Mouse (Mus musculus): ENCODE data around the gene Elovl4.

The Elovl4 gene

DNA sequence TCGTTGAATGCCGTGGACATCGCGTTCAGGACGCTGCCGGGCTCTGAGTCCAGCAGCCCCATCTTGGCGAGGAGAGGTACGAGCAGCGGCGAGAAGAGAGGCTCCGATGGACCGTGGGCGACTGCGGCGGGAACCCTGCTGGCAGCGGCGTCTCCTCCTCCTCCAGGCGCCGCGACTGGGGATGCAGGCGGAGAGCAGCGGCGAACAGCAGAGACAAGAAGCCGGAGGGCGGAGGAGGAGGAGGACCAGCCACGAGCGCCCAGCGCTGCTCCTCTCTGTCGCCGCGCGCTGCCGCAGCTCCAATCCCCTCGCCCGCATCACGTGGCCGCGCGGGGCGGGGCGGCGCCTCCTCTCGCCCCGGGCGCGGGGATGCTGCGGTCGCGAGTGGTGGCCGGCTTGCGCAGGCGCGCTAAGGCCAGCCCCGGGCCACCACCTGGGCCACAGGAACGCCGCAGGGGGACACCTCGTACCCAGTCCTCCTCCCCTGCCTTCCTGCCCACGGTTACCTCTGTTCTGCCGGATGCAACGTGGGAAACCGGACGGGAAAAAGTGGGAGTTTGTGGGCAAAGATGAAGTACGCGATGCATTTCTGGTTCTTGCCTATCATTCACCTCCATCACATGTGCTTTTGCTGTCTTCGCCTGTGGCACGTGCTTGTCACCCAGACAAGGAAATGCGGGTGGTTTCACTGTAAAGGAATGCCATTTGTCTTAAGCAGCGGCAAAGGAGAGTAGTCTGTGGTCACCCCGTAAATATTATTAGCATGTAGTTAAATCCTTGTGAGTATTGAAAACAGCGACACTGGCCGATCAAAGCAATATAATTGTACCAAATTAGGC, at the start of gene Elovl4:
Elovl4 (minus strand) TSS at position 301 of the 839 bp plus-strand sequence.
- peak; percentile 95 for DNase-seq

DNA sequence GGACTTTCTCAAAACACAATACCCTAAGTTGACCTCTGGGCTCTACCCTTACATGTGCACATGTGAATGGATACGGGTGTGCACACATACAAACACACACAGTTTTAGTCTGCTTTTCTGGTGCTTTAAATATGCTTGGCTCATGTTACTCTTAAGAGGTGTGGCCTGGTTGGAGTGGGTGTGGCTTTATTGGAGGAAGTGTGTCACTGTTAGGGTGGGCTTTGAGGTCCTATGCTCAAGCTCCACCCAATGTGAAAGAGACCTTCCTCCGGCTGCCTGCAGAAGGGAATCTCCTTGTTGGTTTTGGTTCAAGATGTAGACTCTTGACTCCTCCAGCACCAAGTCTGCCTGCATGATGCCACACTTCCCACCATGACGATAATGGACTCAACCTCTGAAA, 46.4 kb upstream of the Elovl4 start:
- no peak for DNase-seq

DNA sequence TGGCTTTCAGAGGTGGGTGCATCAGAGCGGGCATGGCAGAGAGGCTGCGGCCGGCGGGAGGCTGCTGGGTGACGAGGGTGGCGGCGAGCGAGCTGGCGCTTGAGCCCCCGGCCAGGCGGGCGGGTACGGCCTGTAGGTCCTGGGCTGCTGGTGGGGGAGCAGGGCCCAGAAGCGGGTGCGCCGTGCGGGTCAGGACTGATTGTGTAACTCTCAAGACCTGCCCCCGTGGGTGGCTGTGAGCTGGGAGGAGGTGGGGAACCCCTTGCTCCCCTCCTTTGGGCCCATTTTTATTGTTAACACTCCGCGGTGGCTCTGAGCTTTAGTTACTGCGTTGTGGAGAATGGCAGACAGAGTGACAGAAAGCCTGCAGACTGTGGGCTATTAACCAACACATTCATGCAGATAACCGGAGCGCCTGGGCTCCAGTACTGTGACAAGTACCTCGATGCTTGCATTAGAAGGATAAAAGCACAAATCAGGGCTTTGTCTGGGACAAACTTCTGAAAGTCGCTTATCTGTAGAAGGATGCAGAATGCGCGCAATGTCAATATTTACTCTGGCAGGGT, 28.8 kb upstream of the Elovl4 start:
- DNase-seq = no peak

DNA sequence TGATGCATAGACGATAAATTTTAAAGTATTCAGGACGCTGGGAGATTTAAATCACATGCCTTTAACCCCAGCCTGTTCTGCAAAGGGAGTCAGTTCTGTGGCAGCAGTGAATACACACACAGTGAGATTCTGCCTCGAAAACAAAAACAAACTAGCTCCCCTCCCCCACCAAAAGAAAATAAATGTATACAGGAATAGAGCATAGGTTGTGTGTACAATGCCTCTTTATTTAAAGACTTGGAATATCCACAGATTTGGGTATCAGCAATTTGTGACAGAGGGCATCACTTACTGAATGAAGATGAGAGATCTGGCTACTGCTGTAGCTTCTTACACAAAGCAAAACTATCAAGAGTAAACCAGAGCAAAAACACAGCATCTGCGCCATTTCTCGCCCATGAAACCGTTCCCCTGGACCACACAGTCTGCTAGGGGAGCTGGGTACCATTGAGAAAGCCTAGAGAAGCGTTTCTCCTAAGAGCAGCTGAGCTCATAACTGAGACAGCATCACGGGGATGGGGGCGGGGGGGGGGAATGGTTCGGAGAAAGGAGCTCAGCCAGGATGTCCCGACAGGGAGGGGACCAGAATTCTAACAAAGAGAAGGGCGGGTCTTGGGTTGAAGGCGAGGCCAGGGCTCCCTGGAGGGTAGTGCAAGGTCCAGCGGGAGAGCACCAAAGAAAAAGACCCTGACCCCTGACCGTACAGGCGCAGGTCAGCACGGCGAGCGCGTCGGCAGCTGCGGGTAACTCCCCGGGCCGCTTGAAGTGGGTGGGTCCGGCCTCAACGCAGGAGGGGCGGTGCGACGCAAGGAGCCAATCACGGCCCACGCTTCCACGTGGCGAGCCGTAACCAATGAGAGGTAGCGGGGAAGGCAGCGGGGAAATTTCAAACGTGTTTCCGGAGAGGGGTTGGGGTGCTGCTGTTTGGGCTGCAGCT, 28.0 kb upstream of the Elovl4 start, which contains the start of gene Ttk:
Ttk (plus strand) TSS at position 879 of the 937 bp plus-strand sequence.
- DNase-seq = peak; percentile 100

DNA sequence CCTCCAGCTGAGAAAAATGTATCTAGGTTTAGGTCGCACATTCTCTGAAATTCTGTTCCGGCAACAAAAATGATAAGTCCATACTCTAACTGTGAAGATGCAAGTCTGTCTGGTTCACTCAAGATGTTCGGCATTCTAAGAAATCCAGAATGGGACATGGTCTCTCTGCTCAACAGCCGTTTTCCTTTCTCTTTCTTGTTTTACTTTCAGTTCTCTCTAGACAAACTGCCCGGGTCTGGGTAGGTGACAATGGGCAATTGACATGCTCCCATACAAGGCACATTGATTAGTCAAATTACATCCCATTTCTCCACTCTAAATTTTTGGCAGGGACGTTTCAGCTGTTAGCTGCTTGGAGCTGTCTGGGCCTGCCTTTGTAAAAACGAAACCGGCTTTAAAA, 25.1 kb upstream of the Elovl4 start:
- DNase-seq = no peak

DNA sequence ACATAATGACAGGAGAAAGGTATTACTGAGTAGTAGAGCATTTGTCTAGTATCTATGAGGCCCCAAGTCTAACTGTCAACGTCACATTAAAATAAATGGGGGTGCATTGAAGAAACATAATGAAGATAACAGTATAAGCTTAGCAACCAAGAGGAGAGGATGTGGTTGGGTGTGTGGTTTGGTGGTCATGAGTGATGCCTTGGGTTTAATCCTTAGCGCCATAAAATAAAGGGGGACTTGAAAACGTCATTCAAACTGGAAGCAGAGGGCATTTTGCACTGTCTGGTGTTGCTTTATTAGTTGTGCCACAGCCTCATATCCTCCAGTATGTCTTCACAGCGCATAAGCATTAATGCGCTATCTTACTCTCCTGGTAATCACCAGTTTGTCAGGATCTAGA, 23.8 kb upstream of the Elovl4 start:
- DNase-seq = no peak

DNA sequence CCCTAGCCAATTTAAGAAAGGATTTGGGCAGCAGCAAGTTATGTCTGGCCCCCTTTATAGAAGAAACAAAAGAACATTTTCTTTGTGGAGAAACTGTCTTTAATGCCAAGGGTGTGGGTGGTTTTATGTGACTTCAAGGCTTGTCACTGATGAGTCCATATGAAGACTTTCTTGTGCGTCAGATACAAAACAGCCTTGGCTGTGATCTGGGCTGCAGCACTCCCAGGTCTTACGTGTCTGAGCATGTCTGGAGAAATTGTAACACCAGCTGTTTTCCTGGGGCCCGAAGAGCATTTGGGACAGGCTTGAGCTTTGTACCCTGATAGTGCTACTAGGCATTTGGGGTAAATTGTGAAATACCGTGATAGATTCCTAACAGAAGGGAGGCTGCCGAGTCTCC, 16.8 kb upstream of the Elovl4 start:
- no peak for DNase-seq

DNA sequence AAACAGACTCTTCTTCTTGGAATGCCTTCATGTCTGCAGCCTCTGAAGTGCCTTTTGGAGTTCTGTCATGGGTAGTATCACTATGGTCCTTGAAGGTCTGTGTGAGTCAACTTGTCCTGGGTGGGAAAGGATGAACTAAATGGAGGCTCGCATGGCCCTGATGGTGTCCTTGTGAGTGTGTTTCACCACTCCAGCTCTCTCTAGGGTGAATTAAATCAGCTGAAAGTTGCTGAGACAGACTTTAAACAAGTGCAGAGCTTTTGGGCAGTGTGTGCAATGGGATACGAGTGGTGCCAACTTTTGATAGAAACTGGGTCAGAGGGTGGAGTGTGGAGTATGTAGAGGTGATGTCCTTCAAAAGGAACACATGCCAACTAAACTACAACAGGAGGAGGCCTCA, 14.9 kb upstream of the Elovl4 start:
- no peak for DNase-seq

DNA sequence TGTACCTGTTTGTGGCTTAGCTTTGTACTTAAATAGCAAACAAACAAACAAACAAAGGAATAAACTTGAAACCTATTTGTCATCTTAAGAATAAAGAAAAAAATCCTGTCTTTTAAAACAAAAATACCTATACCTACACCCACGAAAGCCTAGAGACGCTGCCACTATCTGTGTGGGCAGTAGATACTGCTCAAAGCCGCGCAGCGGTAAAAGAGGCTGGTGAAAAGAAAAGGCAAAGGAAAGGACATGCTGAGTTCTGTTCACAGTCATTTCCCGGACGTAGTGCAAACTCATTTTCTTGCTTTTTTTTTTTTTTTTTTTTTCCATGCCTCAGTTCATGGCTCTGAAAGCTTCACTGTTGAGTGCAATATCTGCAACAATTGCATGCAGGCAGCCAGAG, 13.1 kb upstream of the Elovl4 start:
- DNase-seq = no peak

DNA sequence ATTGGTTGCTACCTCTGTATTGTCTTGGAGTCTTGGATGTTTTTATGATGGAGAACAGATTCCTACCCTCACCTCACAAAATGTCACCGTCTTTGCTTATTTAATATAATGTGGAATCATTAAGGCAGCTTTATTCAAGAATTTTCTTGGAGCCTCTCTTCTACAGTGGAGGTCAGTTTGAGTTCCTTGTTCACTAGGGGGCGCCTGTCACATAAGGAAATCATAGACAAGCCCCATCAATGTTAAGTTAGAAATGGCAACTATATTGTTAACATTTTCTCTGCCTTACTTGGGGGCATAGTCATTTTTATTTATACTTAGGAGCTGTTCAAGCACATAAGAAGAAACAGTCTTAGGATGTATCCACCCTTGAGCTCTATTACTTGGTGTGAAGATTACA, 1.5 kb upstream of the Elovl4 start:
- peak; percentile 10 for DNase-seq

DNA sequence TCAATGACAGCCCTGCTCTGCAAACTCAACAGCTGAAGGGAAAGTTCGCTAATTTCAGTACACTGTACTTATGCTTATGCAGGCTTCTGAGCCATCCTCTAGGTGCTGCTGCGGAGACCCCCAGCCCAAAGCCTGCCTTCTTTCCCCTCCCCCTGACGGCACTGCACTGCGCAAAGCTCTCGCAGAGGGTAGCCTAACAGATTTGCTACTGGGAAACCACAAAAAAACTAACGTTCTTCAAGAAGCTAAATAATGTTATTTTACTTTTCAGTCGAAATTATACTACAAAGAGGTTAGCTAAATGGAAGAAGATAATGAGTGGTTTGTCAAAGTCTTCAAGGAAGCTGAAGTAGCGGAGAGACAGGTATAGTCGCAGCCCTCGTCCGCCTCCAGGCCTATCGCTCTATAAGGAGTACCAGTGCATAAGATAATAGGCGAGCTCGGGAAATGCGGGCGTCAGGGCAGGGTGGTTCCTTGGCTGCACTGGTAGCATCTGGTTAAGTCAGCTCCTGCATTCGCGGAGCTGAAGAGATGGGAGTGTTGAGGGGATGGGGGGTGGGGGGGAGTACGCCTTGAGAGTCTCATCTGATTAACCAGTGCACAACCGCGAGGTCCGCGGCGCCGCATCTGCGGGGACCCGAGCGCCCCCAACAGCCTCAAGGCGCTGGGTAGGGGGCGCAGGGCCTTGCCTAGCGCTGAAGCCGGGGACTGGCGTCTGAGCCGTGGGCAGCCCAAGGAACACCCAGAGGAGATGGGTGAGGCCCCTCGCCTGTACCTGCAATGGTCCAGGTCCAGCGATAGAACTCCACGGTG, 707 bp downstream of the Elovl4 start:
- peak; percentile 70 for DNase-seq

DNA sequence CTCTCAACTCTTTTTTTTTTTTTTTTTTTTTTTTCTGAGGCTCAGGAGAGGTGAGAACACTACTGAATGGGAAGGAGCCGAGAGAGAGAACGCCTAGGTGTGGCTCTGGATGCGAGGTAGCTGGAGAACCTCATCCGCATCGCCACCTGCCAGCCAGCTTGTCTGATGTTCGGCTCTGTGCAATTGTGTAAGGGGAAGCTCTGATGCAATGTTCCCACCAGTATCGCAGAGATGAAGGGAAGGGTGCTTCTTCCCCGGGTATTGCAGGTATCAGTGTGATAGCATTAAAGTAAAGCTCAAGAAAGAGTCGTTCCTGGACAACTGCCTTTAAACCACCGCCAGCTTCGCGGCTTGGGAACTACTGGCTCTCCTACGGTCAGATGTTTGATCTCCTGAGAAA, 1.7 kb downstream of the Elovl4 start:
- DNase-seq = peak; percentile 79

DNA sequence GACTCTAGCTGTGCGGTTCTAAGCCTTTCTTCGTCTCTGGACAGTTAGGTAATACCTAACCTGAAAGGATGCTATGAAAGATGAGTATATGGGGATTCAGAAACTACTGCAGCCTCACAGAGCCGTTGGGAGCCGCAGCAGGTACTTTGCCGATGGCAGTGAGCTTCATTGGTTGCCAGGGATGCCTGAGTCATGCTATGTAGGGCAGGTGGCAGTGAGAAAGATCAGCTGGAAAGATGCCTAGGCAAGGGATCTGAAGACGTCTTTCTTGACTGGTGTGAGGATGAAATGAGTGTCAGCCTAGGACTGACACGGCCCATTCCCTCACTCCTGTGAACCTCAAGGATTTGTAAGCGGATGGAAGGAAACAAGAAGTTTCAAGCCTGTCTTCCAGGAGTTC, 8.2 kb downstream of the Elovl4 start:
- no peak for DNase-seq

DNA sequence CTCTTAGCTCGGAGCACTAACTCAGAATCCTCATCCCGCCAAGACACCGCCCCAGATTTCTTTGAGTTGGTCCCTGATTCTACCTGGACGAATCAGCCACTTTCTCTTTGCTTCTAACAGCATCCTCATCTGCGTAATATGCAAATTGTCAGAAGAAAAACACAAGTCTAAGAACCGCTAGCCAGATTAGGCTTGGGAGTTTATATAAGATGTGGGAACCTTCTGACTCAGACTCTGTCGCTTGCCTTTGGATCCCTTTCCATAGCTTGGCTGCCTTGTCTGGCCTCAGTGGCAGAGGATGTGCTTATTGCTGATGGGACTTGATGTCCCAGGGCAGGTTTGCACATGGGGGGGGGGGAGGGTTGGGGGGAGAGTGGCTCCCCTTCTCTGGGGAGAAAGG, 9.2 kb downstream of the Elovl4 start:
- no peak for DNase-seq

DNA sequence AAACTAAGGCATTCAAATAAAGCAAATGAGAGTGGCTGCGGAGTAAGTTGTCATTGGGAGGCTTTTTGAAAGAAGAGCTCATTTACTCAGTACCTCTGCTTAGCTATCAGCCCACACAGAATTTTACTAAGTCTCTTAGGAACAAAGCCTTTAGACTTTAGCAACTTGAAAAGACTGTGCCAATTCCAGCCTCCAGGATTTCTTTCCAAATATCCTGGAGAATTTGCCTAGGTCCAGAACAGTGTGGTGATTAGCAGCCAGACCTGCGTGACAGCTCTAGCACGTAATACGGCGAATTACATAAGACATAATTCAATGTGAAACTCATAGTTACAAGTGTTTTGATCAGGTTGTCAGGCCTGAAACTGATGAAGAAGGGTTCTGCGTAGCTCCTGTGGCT, 16.8 kb downstream of the Elovl4 start:
- DNase-seq = no peak

DNA sequence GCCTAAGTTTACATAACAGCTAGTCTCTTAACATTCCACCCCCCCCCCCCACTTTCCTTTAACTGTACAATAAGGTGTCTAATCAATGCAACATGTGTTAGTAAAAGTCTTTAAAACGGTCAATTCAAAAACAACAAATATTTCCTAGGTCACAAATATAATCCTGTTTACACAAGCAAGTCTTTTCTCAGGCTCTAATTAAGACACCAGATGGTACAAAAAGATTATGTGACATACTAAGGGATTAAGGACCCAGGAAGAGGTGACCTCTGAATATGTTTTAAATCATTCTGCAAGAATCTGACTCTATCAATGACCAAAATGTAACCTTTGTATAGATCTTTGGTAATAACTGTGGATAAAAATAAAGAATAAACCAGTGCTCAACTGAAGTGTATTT, 20.6 kb downstream of the Elovl4 start:
- DNase-seq = no peak

DNA sequence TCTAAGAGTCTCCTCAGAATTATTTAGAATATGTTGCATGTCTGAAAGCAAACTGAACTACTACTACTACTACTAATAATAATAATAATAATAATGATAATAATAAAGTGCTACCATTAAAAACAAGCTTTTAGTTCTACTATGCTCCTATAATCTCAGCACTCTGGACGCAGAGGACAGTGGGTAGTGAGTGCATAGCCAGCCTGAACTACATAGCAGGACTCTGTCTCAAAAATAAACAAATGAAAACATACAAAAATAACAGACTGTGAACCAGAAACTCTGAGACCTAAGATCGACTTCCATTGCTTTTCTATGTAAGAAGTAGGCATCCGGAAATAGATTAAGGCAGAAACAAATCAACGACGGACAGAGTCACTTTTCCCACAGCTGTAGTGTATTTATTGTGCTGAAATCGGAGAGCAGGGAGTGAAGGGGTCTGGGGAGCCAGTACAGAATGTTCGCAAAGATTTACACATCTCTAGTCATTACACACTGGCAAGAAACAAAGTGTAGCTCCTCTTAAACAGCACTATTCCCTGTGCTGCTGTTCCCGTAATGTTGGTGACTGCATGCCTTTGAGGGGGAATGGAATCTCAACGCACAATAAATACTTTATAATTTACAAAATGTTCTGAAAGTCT, 27.6 kb downstream of the Elovl4 start:
- DNase-seq = no peak

DNA sequence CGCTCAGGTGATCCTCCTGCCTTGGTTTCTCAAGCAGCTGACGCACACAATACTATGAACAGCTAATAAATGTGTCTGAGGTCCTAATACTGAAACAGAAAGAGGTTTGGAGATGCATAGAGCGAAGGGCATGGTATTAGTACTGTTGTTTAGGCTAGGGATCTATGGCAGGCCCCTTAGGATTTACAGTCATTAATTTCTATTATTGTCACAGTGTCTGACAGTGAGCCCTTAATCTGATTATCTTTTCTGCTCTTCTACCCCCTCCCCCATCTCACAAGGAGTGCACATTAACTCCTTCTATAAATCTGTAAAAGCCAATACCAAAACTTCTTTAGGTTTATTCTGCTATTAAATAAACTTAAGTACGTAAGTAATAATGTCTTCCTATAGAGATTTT, 44.8 kb downstream of the Elovl4 start:
- no peak for DNase-seq

DNA sequence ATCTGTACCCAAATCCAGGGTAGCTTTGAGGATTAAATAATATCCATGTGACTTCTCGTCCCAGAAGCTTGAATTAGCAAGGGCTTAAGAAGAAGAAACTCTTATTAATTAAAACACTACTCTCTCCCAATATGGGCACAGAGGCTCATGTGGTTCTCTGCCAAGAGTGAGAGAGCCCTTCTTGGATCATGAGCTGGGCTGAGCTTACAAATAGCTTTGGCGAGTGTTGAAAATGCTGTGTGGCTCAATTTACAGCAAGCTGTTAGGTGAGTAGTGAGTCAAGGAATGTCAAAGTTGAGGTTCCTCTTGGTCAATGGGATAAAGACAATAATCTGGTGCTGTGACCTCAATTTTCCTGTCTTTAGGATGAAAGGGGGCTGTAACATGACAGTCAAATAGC, 74.2 kb downstream of the Elovl4 start:
- DNase-seq = peak; percentile 66

DNA sequence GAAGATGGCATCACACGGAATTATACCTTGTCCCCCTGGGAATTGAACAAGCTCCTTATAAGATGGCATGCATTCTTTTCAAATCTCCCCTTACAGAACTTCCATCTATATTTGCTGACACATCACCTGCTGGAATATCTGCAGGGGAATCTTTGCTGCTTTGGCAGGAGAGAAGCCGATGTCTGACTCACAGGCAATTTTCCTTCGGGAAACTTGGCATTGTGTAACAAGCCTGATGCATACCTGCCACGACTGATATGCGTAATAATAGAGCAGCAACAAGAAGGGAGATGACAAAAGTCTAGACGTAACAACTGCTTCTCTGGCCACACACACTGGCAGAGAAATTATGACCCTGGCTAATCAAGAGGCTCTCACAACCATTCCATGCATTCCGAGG, 75.2 kb downstream of the Elovl4 start:
- peak; percentile 21 for DNase-seq

All from heart, adult 11 months (tissue).